Mouse (Mus musculus) G1E (cell line): ENCODE measurements around the gene Creb5.

Experiments
- CTCF ChIP-seq: IDR thresholded peaks from 2 replicates; pipeline ENCODE4 v1.5.1; 2012; ENCODE audit warnings: low read depth, low read length, inconsistent platforms, mixed read lengths
- POLR2AphosphoS5 ChIP-seq: IDR thresholded peaks from 2 replicates; pipeline ENCODE4 v1.6.1; 2012; ENCODE audit warnings: low read depth, low read length, inconsistent platforms; ENCODE audit not compliant: insufficient replicate concordance

DNA sequence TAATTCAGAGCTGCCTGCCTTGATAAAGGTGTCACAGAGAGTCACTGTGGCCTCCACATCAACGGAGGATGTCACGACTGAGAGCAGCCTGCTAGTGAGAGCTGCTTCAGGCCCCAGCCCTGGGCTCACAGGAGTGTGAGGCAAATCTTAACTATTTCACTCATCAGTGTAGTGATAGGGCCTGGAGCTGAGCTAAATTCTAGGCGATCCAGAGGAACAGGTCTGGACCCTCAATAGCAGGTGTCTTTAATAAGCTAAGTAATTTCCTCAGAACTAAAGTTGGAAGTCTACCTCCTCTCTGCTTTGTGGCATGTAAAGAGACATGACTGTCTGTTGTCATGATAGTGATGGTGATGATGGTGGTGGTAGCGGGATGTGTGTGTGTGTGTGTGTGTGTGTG is 283.8 kb downstream of the Creb5 start:
- TF ChIP-seq CTCF (no peak), POLR2AphosphoS5 (no peak)
